Mouse (Mus musculus) limb, embryonic 12.5 days (tissue): ENCODE data around the gene Gm10961. TPM values are rescaled to one million over a fixed set of nuclear protein-coding genes. Genes with fewer than 3 reads are reported as not detected.
A peak's percentile ranks its signal among the peaks of the same experiment; 100 is the strongest.

Experiments used
- ATAC-seq: fragments of 200-750 bp; cut with Nextera tagmentation; 2 replicates; pipeline ENCODE4 v1.8.0; 2017; ENCODE audit warnings: low read depth, moderate TSS enrichment; ENCODE audit not compliant: insufficient number of reproducible peaks, insufficient read depth, low FRiP score, low TSS enrichment
- H3K27ac ChIP-seq: fragments of 300-500 bp; sonication (generic); 2 replicates; pipeline ENCODE4 v1.5.1; 2016; ENCODE audit warnings: mild to moderate bottlenecking, moderate library complexity
- H3K27me3 ChIP-seq: fragments of 300-500 bp; sonication (generic); 2 replicates; pipeline ENCODE4 v1.6.1; 2016; ENCODE audit warnings: mild to moderate bottlenecking, moderate library complexity
- H3K36me3 ChIP-seq: fragments of 300-500 bp; sonication (generic); 2 replicates; pipeline ENCODE4 v1.6.1; 2016; ENCODE audit warnings: mild to moderate bottlenecking, moderate library complexity
- H3K4me1 ChIP-seq: fragments of 300-500 bp; sonication (generic); replicated peaks from 2 replicates; pipeline ENCODE4 v1.6.1; 2016
- H3K4me2 ChIP-seq: fragments of 300-500 bp; sonication (generic); 2 replicates; pipeline ENCODE4 v1.6.1; 2016; ENCODE audit warnings: mild to moderate bottlenecking, moderate library complexity
- H3K4me3 ChIP-seq: fragments of 300-500 bp; sonication (generic); replicated peaks from 2 replicates; pipeline ENCODE4 v1.5.1; 2016; ENCODE audit warnings: mild to moderate bottlenecking
- H3K9ac ChIP-seq: fragments of 300-500 bp; sonication (generic); replicated peaks from 2 replicates; pipeline ENCODE4 v1.6.1; 2016; ENCODE audit warnings: mild to moderate bottlenecking, moderate library complexity
- H3K9me3 ChIP-seq: fragments of 300-500 bp; sonication (generic); 2 replicates; pipeline ENCODE4 v1.6.1; 2016; ENCODE audit warnings: mild to moderate bottlenecking, moderate library complexity
- WGBS: fragments of 180-500 bp; shearing (Covaris S2); methylation state at CpG from one replicate; pipeline ENCODE4 v1.1.7; 2016; 5-methylcytosine and 5-hydroxymethylcytosine counted together
- polyA plus RNA-seq: library from polyadenylated mRNA; unstranded; fragments of >200 nt; fragmentation: Nextera tagmentation; extraction: Ambion mirVana; gene quantifications from 2 replicates; pipeline ENCODE4 v1.2.1, GENCODE M21; 2016

The Gm10961 gene
- polyA plus RNA-seq, 1 experiment from 2014 or later, result not detected

DNA sequence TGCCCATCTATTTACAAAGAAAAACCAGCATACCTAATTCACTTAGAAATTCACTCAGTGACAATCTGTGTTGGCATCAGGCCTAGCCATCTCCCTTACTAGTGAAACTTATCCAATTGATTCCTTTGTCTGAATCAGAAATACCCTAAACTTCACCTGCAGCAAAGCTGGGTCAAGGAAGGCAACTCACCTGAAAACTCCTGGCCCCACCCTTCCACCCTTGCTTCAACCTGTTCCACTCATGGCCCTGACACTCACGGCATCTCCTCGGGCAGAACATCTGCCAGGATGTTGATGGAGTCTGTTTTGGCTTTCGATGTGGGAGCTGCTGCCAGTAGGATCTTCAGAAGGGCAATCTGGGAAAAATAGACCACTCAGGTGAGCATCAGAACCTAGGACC, 13.3 kb upstream of the Gm10961 start:
- Histone ChIP-seq H3K27ac (no peak overlapping the region), H3K36me3 (peaks cover 97% of the 10 kb centered on the region), H3K9ac (no peak overlapping the region)

GRCm38 (mm10) chr3:107619911-107620310, 11.2 kb upstream of the Gm10961 start:
- no peak overlapping the region for H3K27ac ChIP-seq
- H3K9me3 ChIP-seq, result no peaks in the 10 kb centered on the region
- H3K4me2 ChIP-seq, result no peak overlapping the region
- peaks cover 97% of the 10 kb centered on the region for H3K36me3 ChIP-seq
- no peaks in the 10 kb centered on the region for H3K4me1 ChIP-seq
- no peak for ATAC-seq
- WGBS, result 91% methylated on average over 6 of the region's 6 CpGs
- no peak overlapping the region for H3K9ac ChIP-seq
- H3K27me3 ChIP-seq, result no peaks in the 10 kb centered on the region
- H3K4me3 ChIP-seq, result no peak overlapping the region

More for the DNA sequence above, 13.3 kb upstream of the Gm10961 start:
- Histone ChIP-seq H3K9me3 (no peaks in the 10 kb centered on the region), H3K4me2 (no peak overlapping the region), H3K27me3 (no peaks in the 10 kb centered on the region), H3K4me3 (no peak overlapping the region), H3K4me1 (no peaks in the 10 kb centered on the region)
- ATAC-seq, result no peak
- WGBS, result 94% methylated on average over 3 of the region's 3 CpGs

- Histone ChIP-seq H3K4me1 (no peaks in the 10 kb centered on the region), H3K9ac (no peak overlapping the region), H3K4me2 (no peak overlapping the region), H3K4me3 (no peak overlapping the region), H3K36me3 (peaks cover 97% of the 10 kb centered on the region), H3K27me3 (no peaks in the 10 kb centered on the region), H3K9me3 (no peaks in the 10 kb centered on the region), H3K27ac (no peak overlapping the region)
- ATAC-seq, result no peak
- WGBS, result 91% methylated on average over 21 of the region's 21 CpGs
These were observed 9.6 kb upstream of the Gm10961 start for GRCm38 (mm10) chr3:107621286-107622075.

DNA sequence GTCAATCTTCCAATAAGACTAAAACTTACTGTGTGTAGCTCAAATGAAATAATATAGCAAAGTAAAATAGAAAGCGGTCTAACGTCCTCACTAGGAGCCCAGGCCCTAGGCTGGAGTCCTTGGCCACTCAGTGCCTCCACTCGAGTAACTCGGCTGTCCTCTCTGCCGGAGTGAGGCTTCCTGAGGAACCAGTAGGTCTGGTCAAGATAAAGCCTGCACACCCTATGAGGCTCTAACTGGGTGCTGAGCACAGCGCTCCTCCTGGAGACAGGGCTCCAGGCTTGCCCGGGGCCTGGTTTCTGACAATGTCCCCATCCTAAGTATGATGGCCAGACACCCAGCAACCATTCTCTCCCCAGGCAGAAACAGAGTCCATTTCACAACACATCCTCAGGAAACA, 8.6 kb upstream of the Gm10961 start:
- Histone ChIP-seq H3K9ac (no peak overlapping the region), H3K4me3 (no peak overlapping the region), H3K36me3 (peaks cover 97% of the 10 kb centered on the region), H3K4me1 (no peaks in the 10 kb centered on the region), H3K4me2 (no peak overlapping the region), H3K9me3 (no peaks in the 10 kb centered on the region), H3K27me3 (no peaks in the 10 kb centered on the region), H3K27ac (no peak overlapping the region)
- no peak for ATAC-seq
- WGBS, result 92% methylated on average over 7 of the region's 7 CpGs

DNA sequence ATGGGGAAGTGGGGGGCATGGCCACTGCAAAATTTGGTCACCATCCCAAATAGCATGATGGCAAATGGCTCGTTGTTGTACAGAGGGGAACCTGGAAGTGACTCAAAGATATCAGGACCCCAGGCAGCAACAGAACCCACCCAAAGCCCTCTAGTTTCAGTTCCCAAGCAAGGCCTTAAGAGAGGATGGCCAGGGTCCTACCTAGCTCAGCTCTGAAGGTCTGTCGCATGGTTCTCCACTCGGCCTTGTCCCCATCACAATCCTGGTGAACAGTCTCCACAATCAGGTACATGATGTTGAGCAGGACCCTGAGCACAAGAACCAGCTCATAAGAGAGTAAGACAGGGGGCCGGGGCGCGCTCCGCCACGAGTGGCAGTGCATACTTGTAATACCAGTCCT, 6.7 kb upstream of the Gm10961 start:
- WGBS, result 94% methylated on average over 8 of the region's 8 CpGs
- no peak for ATAC-seq
- Histone ChIP-seq H3K27me3 (no peaks in the 10 kb centered on the region), H3K4me2 (no peak overlapping the region), H3K9me3 (no peaks in the 10 kb centered on the region), H3K4me3 (no peak overlapping the region), H3K4me1 (no peaks in the 10 kb centered on the region), H3K9ac (no peak overlapping the region), H3K27ac (no peak overlapping the region), H3K36me3 (peaks cover 94% of the 10 kb centered on the region)

- Histone ChIP-seq H3K4me3 (no peak overlapping the region), H3K4me2 (no peak overlapping the region), H3K9me3 (no peaks in the 10 kb centered on the region), H3K27me3 (no peaks in the 10 kb centered on the region), H3K27ac (no peak overlapping the region), H3K4me1 (peaks cover 6% of the 10 kb centered on the region; the same call in 1 of the 2 replicates), H3K9ac (no peak overlapping the region), H3K36me3 (peaks cover 89% of the 10 kb centered on the region)
- no peak for ATAC-seq
- WGBS, result 92% methylated on average over 8 of the region's 8 CpGs
These were observed 5.6 kb upstream of the Gm10961 start for GRCm38 (mm10) chr3:107625536-107625935.

GRCm38 (mm10) chr3:107626751-107627150, 4.4 kb upstream of the Gm10961 start:
- H3K27me3 ChIP-seq, result no peaks in the 10 kb centered on the region
- no peak overlapping the region for H3K4me2 ChIP-seq
- no peak overlapping the region for H3K27ac ChIP-seq
- ATAC-seq, result no peak
- no peak overlapping the region for H3K4me3 ChIP-seq
- no peaks in the 10 kb centered on the region for H3K9me3 ChIP-seq
- H3K4me1 ChIP-seq, result peaks cover 6% of the 10 kb centered on the region; the same call in 1 of the 2 replicates
- H3K9ac ChIP-seq, result no peak overlapping the region
- WGBS, result 95% methylated on average over 8 of the region's 8 CpGs
- H3K36me3 ChIP-seq, result peaks cover 77% of the 10 kb centered on the region

- peaks cover 68% of the 10 kb centered on the region for H3K36me3 ChIP-seq
- no peak for ATAC-seq
- H3K4me3 ChIP-seq, result no peak overlapping the region
- no peak overlapping the region for H3K9ac ChIP-seq
- no peak overlapping the region for H3K4me2 ChIP-seq
- H3K9me3 ChIP-seq, result no peaks in the 10 kb centered on the region
- no peak overlapping the region for H3K27ac ChIP-seq
- 93% methylated on average over 7 of the region's 7 CpGs for WGBS
- no peaks in the 10 kb centered on the region for H3K27me3 ChIP-seq
- H3K4me1 ChIP-seq, result peaks cover 6% of the 10 kb centered on the region; the same call in 1 of the 2 replicates
These were observed 3.5 kb upstream of the Gm10961 start for GRCm38 (mm10) chr3:107627641-107628040.

DNA sequence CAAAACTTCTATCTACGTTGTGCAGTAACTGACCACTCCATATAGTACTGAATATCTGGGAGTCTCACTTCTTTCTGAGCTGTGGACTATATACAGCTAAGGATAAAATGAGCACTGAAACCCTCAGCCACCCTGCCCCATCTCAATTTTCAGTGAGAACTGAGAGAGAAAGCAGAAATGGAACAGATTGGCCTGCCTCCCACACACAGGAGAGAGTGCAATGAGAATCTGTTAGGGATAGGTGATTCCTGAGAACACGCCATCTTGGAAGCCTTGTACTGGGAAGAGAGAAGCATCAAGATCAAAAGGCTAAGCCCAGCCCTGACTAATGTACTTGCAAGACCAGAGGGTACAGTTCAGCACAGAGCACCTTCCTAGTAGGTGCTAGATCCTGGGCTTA, 2.6 kb upstream of the Gm10961 start:
- Histone ChIP-seq H3K27me3 (no peaks in the 10 kb centered on the region), H3K4me1 (peaks cover 6% of the 10 kb centered on the region; the same call in 1 of the 2 replicates), H3K9me3 (no peaks in the 10 kb centered on the region), H3K4me3 (no peak overlapping the region), H3K9ac (no peak overlapping the region), H3K27ac (no peak overlapping the region), H3K4me2 (no peak overlapping the region), H3K36me3 (peaks cover 59% of the 10 kb centered on the region)
- WGBS, result 94% methylated on average over 2 of the region's 2 CpGs
- ATAC-seq, result no peak

DNA sequence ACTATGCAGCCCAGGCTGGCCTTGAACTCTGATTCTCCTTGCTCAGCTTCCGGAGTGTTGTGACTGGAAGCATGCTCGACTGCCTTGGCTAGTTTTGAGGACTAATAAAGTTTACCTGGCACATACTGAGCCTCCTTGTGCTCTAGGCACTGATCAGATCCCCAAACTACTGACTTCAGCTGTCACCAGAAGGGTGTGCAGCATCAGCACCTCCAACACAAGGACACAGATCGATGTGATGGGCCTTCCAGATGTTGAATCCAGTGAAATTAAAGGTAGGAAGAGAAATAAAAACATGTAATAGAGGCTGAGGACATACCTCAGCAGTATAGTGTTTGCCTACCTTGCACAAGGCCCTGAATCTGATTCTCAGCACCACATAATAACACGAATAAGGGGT, 1.7 kb upstream of the Gm10961 start:
- H3K4me3 ChIP-seq, result no peak overlapping the region
- no peak for ATAC-seq
- H3K9ac ChIP-seq, result no peak overlapping the region
- H3K36me3 ChIP-seq, result peaks cover 50% of the 10 kb centered on the region
- no peaks in the 10 kb centered on the region for H3K27me3 ChIP-seq
- no peak overlapping the region for H3K27ac ChIP-seq
- WGBS, result 91% methylated on average over 4 of the region's 4 CpGs
- no peaks in the 10 kb centered on the region for H3K9me3 ChIP-seq
- H3K4me1 ChIP-seq, result peaks cover 6% of the 10 kb centered on the region; the same call in 1 of the 2 replicates
- H3K4me2 ChIP-seq, result no peak overlapping the region

GRCm38 (mm10) chr3:107631523-107631958, 419 bp downstream of the Gm10961 start, which contains the start of gene Strip1:
Gene Strip1 (minus strand): TSS chr3:107631694.
- H3K27me3 ChIP-seq, result no peaks in the 10 kb centered on the region
- H3K4me1 ChIP-seq, result peaks cover 6% of the 10 kb centered on the region; the same call in 1 of the 2 replicates
- WGBS, result under 1% methylated on average over 35 of the region's 35 CpGs
- H3K36me3 ChIP-seq, result peaks cover 29% of the 10 kb centered on the region
- no peaks in the 10 kb centered on the region for H3K9me3 ChIP-seq
- peak within 1 kb of the TSS; percentile 95 for H3K9ac ChIP-seq
- peak within 1 kb of the TSS; percentile 79 for H3K4me2 ChIP-seq
- peak within 1 kb of the TSS; percentile 98 for H3K4me3 ChIP-seq
- H3K27ac ChIP-seq, result peak within 1 kb of the TSS; percentile 92
- peak; percentile 95 for ATAC-seq
